Mouse (Mus musculus): ENCODE measurements around the gene Eif4e. TPM values are rescaled to one million over a fixed set of nuclear protein-coding genes. Genes with fewer than 3 reads are reported as not detected.
A peak's percentile ranks its signal among the peaks of the same experiment; 100 is the strongest.

The Eif4e gene
- 27.5 and 30.2 TPM in 2 replicates for polyA plus RNA-seq (2012; rRNA removed)

GRCm38 (mm10) chr3:138526073-138526915 lies at the start of gene Eif4e:
Eif4e (plus strand) TSS chr3:138526179.
- no peak for DNase-seq (ENCODE audit: low read depth)

GRCm38 (mm10) chr3:138479489-138479888 lies 46.5 kb upstream of the Eif4e start:
- no peak for DNase-seq (ENCODE audit: low read depth)

GRCm38 (mm10) chr3:138481526-138482284 lies 44.3 kb upstream of the Eif4e start:
- DNase-seq (ENCODE audit: low read depth): no peak

GRCm38 (mm10) chr3:138483240-138483639 lies 42.7 kb upstream of the Eif4e start:
- DNase-seq (ENCODE audit: low read depth): no peak

GRCm38 (mm10) chr3:138488584-138489326 lies 37.2 kb upstream of the Eif4e start:
- no peak for DNase-seq (ENCODE audit: low read depth)

GRCm38 (mm10) chr3:138489327-138490033 lies 36.5 kb upstream of the Eif4e start, which contains the start of gene Metap1:
Metap1 (minus strand) TSS chr3:138489515.
- no peak for DNase-seq (ENCODE audit: low read depth)

GRCm38 (mm10) chr3:138490034-138490337 lies 36.0 kb upstream of the Eif4e start:
- no peak for DNase-seq (ENCODE audit: low read depth)

GRCm38 (mm10) chr3:138493668-138494067 lies 32.3 kb upstream of the Eif4e start:
- no peak for DNase-seq (ENCODE audit: low read depth)

- no peak for DNase-seq (ENCODE audit: low read depth)
Observed at GRCm38 (mm10) chr3:138494565-138494964, 31.4 kb upstream of the Eif4e start.

GRCm38 (mm10) chr3:138495166-138496145 lies 30.5 kb upstream of the Eif4e start:
- DNase-seq (ENCODE audit: low read depth): peak; percentile 45

GRCm38 (mm10) chr3:138498731-138499130 lies 27.2 kb upstream of the Eif4e start:
- no peak for DNase-seq (ENCODE audit: low read depth)

- DNase-seq (ENCODE audit: low read depth): no peak
Observed at GRCm38 (mm10) chr3:138499854-138500740, 25.9 kb upstream of the Eif4e start.

GRCm38 (mm10) chr3:138503754-138504153 lies 22.2 kb upstream of the Eif4e start:
- no peak for DNase-seq (ENCODE audit: low read depth)

- no peak for DNase-seq (ENCODE audit: low read depth)
Observed at GRCm38 (mm10) chr3:138506749-138507148, 19.2 kb upstream of the Eif4e start.

GRCm38 (mm10) chr3:138509581-138509980 lies 16.4 kb upstream of the Eif4e start:
- no peak for DNase-seq (ENCODE audit: low read depth)

GRCm38 (mm10) chr3:138510471-138510870 lies 15.5 kb upstream of the Eif4e start:
- DNase-seq (ENCODE audit: low read depth): no peak

- DNase-seq (ENCODE audit: low read depth): no peak
Observed at GRCm38 (mm10) chr3:138513243-138513642, 12.7 kb upstream of the Eif4e start.

- DNase-seq (ENCODE audit: low read depth): no peak
Observed at GRCm38 (mm10) chr3:138514749-138515148, 11.2 kb upstream of the Eif4e start.

GRCm38 (mm10) chr3:138515656-138516370 lies 10.2 kb upstream of the Eif4e start:
- DNase-seq (ENCODE audit: low read depth): no peak

Measured in gonadal fat pad, adult 2 months (tissue).